Mouse (Mus musculus): ENCODE data around the gene Siglecg.
A peak's percentile ranks its signal among the peaks of the same experiment; 100 is the strongest.
"Not testable (repeated sequence)": the region's sequence is repeated elsewhere in the genome, so short reads cannot be mapped to it uniquely, and the experiment has no call there.

Gene Siglecg

GRCm38 (mm10) chr7:43408131-43408553 is at the start of gene Siglecg:
Gene Siglecg, plus strand, starts transcription at chr7:43408204.
- no peak for DNase-seq (ENCODE audit: low spot score in 2 of 2)

GRCm38 (mm10) chr7:43358556-43358955 is 49.4 kb upstream of the Siglecg start:
- no peak for DNase-seq (ENCODE audit: low spot score in 2 of 2)

DNA sequence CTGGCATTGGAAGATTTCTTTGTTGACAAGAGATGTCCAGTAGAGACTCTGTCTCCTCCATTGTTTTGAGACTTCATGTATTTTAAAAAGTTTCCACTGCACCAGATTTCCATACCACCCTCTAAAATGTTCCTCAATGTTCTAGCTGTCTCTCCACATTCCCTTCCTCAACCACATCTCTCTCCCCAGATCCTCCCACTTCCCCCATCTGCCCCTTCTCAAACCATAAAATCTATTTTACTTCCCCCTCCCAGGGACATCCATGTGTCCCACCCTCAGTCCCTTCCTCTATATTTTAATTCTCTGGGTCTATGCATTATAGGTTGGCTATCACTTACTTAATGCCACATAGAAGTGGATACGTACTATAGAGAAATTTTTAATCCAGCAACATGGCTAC is 46.6 kb upstream of the Siglecg start:
- DNase-seq (ENCODE audit: low spot score in 2 of 2) = no peak

GRCm38 (mm10) chr7:43362021-43362420 is 46.0 kb upstream of the Siglecg start:
- DNase-seq (ENCODE audit: low spot score in 2 of 2) = no peak

- no peak for DNase-seq (ENCODE audit: low spot score in 2 of 2)
These were observed 29.8 kb upstream of the Siglecg start for GRCm38 (mm10) chr7:43378226-43378625.

- DNase-seq (ENCODE audit: low spot score in 2 of 2) = no peak
These were observed 15.5 kb upstream of the Siglecg start for GRCm38 (mm10) chr7:43392349-43393121.

- no peak for DNase-seq (ENCODE audit: low spot score in 2 of 2)
These were observed 8.5 kb upstream of the Siglecg start for GRCm38 (mm10) chr7:43399501-43399900.

- DNase-seq (ENCODE audit: low spot score in 2 of 2) = no peak
These were observed 5.3 kb upstream of the Siglecg start for GRCm38 (mm10) chr7:43402718-43403117.

- no peak for DNase-seq (ENCODE audit: low spot score in 2 of 2)
These were observed 431 bp upstream of the Siglecg start for GRCm38 (mm10) chr7:43407573-43407972.

GRCm38 (mm10) chr7:43409084-43409483 is 1.1 kb downstream of the Siglecg start:
- DNase-seq (ENCODE audit: low spot score in 2 of 2) = no peak

DNA sequence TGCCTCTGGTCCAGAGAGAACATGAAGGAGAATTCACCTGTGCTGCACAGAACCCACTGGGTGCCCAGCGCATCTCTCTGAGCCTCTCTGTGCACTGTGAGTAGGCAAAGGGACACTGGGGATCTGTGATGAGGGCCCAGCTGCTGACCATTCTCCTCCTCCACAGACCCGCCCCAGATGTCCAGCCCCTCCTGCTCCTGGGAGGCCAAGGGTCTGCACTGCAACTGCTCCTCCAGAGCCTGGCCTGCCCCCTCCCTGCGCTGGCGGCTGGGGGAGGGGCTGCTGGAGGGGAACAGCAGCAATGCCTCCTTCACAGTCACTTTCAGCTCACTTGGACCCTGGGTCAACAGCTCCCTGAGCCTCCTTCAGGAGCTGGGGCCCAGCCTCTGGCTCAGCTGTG is 3.7 kb downstream of the Siglecg start:
- DNase-seq (ENCODE audit: low spot score in 2 of 2) = not testable (repeated sequence)

- DNase-seq (ENCODE audit: low spot score in 2 of 2) = no peak
These were observed 9.3 kb downstream of the Siglecg start for GRCm38 (mm10) chr7:43417298-43417697.

DNA sequence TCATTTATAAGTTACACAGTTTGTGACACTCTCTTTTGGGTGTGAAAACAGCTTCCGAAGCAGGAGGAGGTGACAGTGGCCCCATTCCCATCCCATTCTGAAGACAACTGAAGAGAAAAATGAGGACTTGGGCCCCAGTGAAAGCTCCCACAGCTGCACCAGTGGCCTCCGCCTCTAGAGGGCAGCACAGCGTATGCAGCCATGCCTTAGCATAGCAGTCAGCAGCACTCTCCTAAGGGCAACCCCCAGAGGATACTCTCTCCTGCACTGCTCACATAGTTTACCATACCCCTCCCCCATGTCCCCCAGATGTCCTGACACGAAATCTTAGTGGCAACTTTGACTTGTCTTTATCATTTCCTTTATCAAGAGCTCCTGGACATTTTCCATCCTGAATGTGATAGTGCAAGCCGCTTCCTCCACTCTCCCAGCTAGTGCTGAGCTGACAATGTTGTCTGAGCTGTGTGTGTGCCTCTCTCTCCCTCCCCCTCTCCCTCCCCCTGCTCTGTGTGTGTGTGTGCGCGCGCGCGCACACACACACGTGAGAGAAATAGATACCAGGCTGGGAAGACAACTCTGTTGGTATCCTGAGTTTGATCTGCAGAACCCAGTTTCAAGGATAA is 15.1 kb downstream of the Siglecg start:
- peak; percentile 55 to 62 for DNase-seq (ENCODE audit: low spot score in 2 of 2)

DNA sequence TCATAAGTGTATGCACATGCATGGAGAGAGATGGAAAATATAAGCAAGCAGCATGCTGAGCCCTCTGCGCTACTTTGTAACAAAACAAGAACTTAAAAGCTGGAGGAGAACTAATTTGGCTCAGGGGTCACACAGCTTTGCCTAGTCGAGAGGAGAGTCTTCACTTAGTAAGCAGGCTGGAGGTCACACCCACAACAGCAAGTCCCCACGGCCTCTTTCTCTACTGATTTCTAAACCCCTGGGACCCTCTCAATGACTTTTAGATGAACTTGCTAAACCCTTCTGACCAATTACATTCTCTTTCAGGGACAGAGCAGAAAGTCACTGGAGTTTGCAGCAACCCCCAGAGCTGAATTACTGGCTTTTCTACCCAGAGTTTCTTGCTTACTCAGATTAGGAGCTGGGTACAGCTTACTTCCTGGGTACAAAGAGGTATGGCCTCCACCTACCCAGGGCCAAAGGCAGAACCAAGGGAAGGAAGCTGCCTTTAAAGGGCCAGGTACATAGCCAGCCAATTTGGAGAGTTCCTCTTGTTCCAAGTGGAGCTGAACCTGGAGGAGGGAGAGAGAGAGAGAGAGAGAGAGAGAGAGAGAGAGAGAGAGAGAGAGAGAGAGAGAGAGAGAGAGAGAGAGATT is 16.1 kb downstream of the Siglecg start:
- DNase-seq (ENCODE audit: low spot score in 2 of 2) = no peak

DNA sequence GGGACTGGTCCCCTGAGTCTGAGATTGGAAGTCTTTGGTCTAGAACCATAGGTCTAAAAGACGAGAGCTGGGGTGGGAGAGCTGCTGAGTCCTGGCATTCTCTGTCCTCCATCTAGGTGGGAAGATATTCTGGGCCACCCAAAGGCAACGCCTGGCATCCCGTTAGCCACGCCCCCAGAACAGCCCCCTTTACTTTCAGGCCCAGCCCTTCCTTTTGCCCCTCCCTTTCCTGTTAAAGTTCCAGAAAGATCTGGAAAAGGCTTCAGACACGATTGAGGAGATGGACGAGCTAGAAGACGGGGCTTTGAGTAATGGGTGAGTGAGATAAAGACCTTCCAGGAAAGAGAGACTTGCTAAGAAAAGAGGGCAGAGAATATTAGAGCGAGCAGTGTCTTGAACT is 19.4 kb downstream of the Siglecg start, which contains the start of gene Lim2:
TSS of gene Lim2 (plus strand) at position 265 of the 400 bp plus-strand sequence.
- no peak for DNase-seq (ENCODE audit: low spot score in 2 of 2)

- no peak for DNase-seq (ENCODE audit: low spot score in 2 of 2)
These were observed 21.5 kb downstream of the Siglecg start for GRCm38 (mm10) chr7:43429500-43429899.

- no peak for DNase-seq (ENCODE audit: low spot score in 2 of 2)
These were observed 24.9 kb downstream of the Siglecg start for GRCm38 (mm10) chr7:43432891-43433290.

DNA sequence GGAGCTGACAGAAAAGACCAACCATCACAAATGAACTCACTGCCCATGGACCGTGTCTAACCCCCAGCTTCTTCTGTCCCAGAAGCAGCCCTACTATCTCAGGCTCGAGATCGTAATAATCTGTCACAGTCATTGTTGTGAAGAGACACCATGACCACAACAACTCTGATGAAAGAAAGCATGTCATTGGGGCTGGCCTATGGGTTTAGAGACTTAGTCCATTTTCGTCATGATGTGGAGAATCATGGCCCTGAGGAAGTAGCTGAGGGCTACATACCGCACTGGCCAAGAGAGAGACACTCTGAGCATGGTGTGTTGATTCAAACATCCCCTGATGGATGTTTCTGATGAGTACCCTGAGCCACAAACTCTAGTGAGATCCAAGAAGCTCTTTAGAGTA is 26.7 kb downstream of the Siglecg start:
- DNase-seq (ENCODE audit: low spot score in 2 of 2) = no peak

GRCm38 (mm10) chr7:43436341-43437255 is 28.6 kb downstream of the Siglecg start, which contains the start of gene Nkg7:
Gene Nkg7, plus strand, starts transcription at chr7:43437073.
- DNase-seq (ENCODE audit: low spot score in 2 of 2) = no peak

- no peak for DNase-seq (ENCODE audit: low spot score in 2 of 2)
These were observed 30.6 kb downstream of the Siglecg start for GRCm38 (mm10) chr7:43438611-43439010.

DNA sequence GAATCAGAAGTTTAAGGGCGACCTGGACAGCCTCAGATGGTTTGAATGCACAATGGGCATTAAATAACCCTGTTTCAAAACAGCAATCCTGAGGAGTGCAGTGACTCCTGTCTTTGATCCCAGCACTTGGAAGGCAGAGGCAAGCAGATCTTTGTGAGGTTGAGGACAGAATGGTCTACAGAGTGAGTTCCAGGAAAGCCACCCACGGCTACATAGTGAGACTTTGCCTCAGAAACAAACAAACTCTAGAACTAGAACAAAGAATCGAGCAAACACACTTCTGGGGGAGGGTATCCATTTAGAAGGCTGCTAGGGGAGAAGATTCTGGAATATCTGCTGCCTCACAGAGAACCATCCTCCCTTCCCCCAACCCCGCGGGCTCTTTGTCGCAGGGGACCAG is 32.5 kb downstream of the Siglecg start, which contains the start of gene Cldnd2:
TSS of gene Cldnd2 (plus strand) at position 301 of the 400 bp plus-strand sequence.
- no peak for DNase-seq (ENCODE audit: low spot score in 2 of 2)
